Mouse (Mus musculus) liver, postnatal 0 days (tissue): Measurements from ENCODE around the gene Atpif1. TPM values are rescaled to one million over a fixed set of nuclear protein-coding genes. Genes with fewer than 3 reads are reported as not detected.

Experiments
- ATAC-seq: fragments of 200-750 bp; cut with Nextera tagmentation; 2 replicates; pipeline ENCODE4 v1.8.0; 2017; ENCODE audit warnings: mild to moderate bottlenecking, moderate library complexity
- DNase-seq: peaks from one replicate; pipeline ENCODE4 v3.0.0-alpha.2; 2016
- H3K27ac ChIP-seq: fragments of 300-500 bp; sonication (generic); 2 replicates; pipeline ENCODE4 v1.5.1; 2014; ENCODE audit warnings: antibody characterized with exemption, moderate library complexity, mild to moderate bottlenecking, low read depth
- H3K27me3 ChIP-seq: fragments of 300-500 bp; sonication (generic); 2 replicates; pipeline ENCODE4 v1.6.1; 2014; ENCODE audit warnings: low read length, control low read depth, mixed read lengths; ENCODE audit not compliant: insufficient read depth
- H3K36me3 ChIP-seq: fragments of 300-500 bp; sonication (generic); replicated peaks from 2 replicates; pipeline ENCODE4 v1.6.1; 2014; ENCODE audit warnings: mild to moderate bottlenecking, control low read depth, low read length, moderate library complexity, mixed read lengths; ENCODE audit not compliant: insufficient read depth
- H3K4me1 ChIP-seq: fragments of 300-500 bp; sonication (generic); 2 replicates; pipeline ENCODE4 v1.6.1; 2014; ENCODE audit warnings: antibody characterized with exemption, mild to moderate bottlenecking, control low read depth; ENCODE audit not compliant: insufficient read depth
- H3K4me2 ChIP-seq: fragments of 300-500 bp; sonication (generic); 2 replicates; pipeline ENCODE4 v1.6.1; 2014; ENCODE audit warnings: low read depth, mild to moderate bottlenecking, low read length, moderate library complexity, mixed read lengths
- H3K4me3 ChIP-seq: fragments of 300-500 bp; sonication (generic); 2 replicates; pipeline ENCODE4 v1.5.1; 2014; ENCODE audit warnings: low read depth, low read length
- H3K9ac ChIP-seq: fragments of 300-500 bp; sonication (generic); replicated peaks from 2 replicates; pipeline ENCODE4 v1.6.1; 2014; ENCODE audit warnings: mild to moderate bottlenecking, moderate library complexity
- H3K9me3 ChIP-seq: fragments of 300-500 bp; sonication (generic); 2 replicates; pipeline ENCODE4 v1.6.1; 2016; ENCODE audit warnings: mild to moderate bottlenecking, control low read depth, low read length, mixed read lengths
- CTCF ChIP-seq: sonication (generic); IDR thresholded peaks from 2 replicates; pipeline ENCODE4 v1.5.1; 2016; ENCODE audit warnings: antibody characterized with exemption, low read depth
- EP300 ChIP-seq: IDR thresholded peaks from 2 replicates; pipeline ENCODE4 v1.6.1; 2016; ENCODE audit warnings: antibody characterized with exemption, low read depth, mild to moderate bottlenecking
- WGBS: fragments of 180-500 bp; shearing (Covaris S2); extraction: QIAGEN DNeasy Blood & Tissue Kit; methylation state at CpG from one replicate; pipeline ENCODE4 v1.1.7; 2014; ENCODE audit not compliant: insufficient replicate concordance; 5-methylcytosine and 5-hydroxymethylcytosine counted together
- polyA plus RNA-seq: library from polyadenylated mRNA; unstranded; fragments of >200 nt; fragmentation: Nextera tagmentation; extraction: Ambion mirVana; gene quantifications from 2 replicates; pipeline ENCODE4 v1.2.1, GENCODE M21; 2015

Atpif1 gene
- polyA plus RNA-seq, 1 experiment from 2014 or later = 935 TPM

DNA sequence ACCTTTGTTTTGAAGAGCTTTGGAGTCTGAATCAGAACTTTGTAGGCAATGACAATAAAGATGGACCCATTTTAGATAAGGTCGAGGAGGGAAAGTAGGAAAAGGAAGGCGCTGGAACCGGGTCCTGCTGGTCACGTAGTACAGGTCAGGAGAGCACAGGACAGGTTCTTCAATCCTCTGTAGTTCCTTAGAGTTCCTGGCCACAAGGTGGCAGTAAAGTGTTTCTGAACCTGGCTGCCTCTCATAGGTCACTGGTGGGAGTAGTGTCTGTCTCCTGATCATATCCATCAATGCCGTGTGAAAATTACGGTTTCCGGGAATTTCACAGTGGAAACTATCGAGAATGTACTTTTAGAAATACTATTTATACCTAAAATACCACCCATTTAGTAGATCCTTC is 12.4 kb upstream of the Atpif1 start:
- peak; percentile 73 for ATAC-seq
- Histone ChIP-seq H3K27ac (no peak overlapping the region), H3K9ac (no peak overlapping the region), H3K4me2 (no peak overlapping the region), H3K4me3 (no peak overlapping the region), H3K9me3 (no peaks in the 10 kb centered on the region), H3K4me1 (no peaks in the 10 kb centered on the region), H3K36me3 (peaks cover 84% of the 10 kb centered on the region), H3K27me3 (no peaks in the 10 kb centered on the region)
- TF ChIP-seq EP300 = no peak
- peak; percentile 90 for TF ChIP-seq CTCF
- WGBS = 35% methylated on average over 8 of the region's 8 CpGs
- DNase-seq = peak; percentile 76

DNA sequence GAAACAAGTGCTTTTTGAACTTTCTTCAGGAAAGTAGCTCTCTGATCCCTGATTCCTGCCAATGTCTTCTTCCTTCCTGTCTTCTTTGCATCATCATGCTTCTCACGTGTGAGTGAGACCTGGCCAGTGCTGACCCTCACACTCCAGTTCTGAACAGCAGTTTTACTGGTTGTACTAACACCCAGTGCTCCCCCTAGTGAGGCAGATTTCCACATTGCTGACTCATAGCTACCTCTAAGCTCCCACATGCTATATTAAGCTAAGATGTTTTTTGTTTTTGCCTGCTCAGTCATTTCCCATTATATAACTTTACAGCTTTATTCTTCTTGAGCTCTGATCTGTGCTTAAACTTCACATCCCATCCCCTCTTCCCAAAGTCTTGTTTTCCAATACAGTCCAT is 9.3 kb upstream of the Atpif1 start:
- Histone ChIP-seq H3K27ac (no peak overlapping the region), H3K4me2 (no peak overlapping the region), H3K27me3 (no peaks in the 10 kb centered on the region), H3K9me3 (no peaks in the 10 kb centered on the region), H3K4me1 (no peaks in the 10 kb centered on the region), H3K4me3 (no peak overlapping the region), H3K9ac (no peak overlapping the region), H3K36me3 (peaks cover 83% of the 10 kb centered on the region)
- DNase-seq (no peak), ATAC-seq (no peak)
- 36% methylated on average over 1 of the region's 1 CpGs for WGBS
- TF ChIP-seq EP300 (no peak), CTCF (peak; percentile 32)

DNA sequence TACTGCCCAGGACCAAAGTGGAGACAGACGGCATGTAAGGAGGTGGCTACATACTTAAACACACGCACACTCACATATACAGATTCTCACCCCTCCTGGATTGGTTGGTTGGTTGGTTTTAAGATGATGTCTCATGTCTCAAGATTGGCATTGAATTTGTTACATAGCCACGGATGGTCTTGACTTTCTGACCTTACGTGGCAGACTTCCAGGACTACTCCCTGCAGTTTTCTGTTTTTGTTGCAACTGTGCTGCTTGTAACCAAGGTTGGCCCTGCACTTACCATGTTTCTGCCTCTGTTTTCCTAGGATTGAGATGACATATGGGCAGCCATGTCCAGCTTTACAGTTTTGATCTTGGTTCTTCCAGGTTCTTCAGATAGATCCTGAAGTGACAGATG is 8.0 kb upstream of the Atpif1 start:
- H3K4me3 ChIP-seq = no peak overlapping the region
- no peak for ATAC-seq
- no peak overlapping the region for H3K9ac ChIP-seq
- no peak for DNase-seq
- no peak for TF ChIP-seq EP300
- TF ChIP-seq CTCF = no peak
- H3K4me1 ChIP-seq = peaks cover 9% of the 10 kb centered on the region; the same call in 1 of the 2 replicates
- no peak overlapping the region for H3K4me2 ChIP-seq
- H3K9me3 ChIP-seq = no peaks in the 10 kb centered on the region
- 0 out of 2 replicates have a peak overlapping the region, but pooled peaks have one; percentile 0 for H3K27ac ChIP-seq
- H3K36me3 ChIP-seq = peaks cover 74% of the 10 kb centered on the region
- WGBS = 90% methylated on average over 4 of the region's 4 CpGs
- no peaks in the 10 kb centered on the region for H3K27me3 ChIP-seq

DNA sequence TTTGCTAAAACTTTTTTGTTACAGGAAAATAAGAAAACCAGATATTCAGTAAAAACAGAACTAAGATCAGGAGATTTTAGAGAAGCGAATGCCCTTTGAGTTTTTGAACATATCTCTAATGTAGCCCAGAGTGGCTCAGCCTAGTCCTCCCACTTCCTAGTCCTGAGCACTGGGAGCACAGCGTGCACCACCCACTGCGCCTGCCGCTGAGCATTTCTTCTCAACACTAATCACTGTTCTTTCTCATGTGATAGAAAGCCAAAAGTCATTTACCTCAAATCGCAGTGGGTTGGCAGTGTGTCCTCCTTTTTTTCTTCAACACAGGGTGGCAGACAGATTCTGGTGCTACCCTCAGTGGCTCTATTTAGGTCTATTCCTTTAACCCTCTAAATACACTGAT is 6.0 kb upstream of the Atpif1 start:
- ATAC-seq = no peak
- H3K9ac ChIP-seq = no peak overlapping the region
- no peak for DNase-seq
- no peak overlapping the region for H3K4me2 ChIP-seq
- H3K4me3 ChIP-seq = no peak overlapping the region
- peaks cover 15% of the 10 kb centered on the region; the same call in 1 of the 2 replicates for H3K4me1 ChIP-seq
- TF ChIP-seq EP300 = no peak
- no peak for TF ChIP-seq CTCF
- 91% methylated on average over 5 of the region's 5 CpGs for WGBS
- H3K36me3 ChIP-seq = peaks cover 58% of the 10 kb centered on the region
- H3K27me3 ChIP-seq = no peaks in the 10 kb centered on the region
- no peaks in the 10 kb centered on the region for H3K9me3 ChIP-seq
- H3K27ac ChIP-seq = no peak overlapping the region

DNA sequence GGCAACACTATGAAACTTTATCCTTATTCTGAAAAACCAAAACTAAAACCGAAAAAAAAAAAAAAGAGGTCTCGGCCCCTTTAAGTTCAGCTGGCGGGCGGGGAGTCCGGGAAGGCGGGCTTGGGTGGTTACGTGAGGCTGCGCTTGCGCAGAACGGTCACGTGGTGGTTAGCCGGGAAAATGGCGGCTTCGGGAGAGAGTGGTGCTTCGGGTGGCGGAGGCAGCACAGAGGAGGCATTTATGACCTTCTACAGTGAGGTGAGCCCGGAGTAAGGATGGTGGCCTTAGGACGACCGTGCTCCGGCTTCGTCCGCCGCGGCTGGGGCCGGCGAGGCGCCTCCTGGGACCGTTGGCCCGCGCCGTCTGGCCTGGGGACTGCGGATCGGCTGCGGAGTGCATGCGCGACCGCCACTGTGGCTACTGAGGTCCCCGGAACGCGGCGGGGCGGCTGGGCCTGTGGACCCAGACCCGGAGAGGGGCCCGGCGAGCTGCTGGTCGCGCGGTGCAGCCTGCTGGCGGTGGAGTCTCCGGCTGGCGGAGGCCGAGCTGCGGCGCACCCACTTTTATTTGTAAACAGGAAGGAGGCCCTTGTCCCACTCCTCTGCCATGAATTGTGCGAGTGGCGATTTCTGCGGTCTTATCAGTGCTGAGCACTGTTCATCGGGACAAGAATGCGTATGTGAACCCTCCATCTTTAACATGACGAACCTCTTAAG is 2.1 kb upstream of the Atpif1 start, which contains the start of gene Dnajc8:
Gene Dnajc8 (plus strand): TSS at position 145 of the 716 bp plus-strand sequence.
- Histone ChIP-seq H3K4me2 (peak within 1 kb of the TSS; percentile 77), H3K4me3 (peak within 1 kb of the TSS; percentile 94), H3K9ac (peak within 1 kb of the TSS; percentile 96), H3K27me3 (no peaks in the 10 kb centered on the region), H3K27ac (peak within 1 kb of the TSS; percentile 94), H3K4me1 (peaks cover 30% of the 10 kb centered on the region; the same call in 1 of the 2 replicates), H3K36me3 (peaks cover 21% of the 10 kb centered on the region), H3K9me3 (no peaks in the 10 kb centered on the region)
- ATAC-seq (peak; percentile 68), DNase-seq (peak; percentile 97)
- TF ChIP-seq CTCF = no peak
- TF ChIP-seq EP300 = peak; percentile 47; the same call in 1 of the 2 replicates
- WGBS = under 1% methylated on average over 60 of the region's 60 CpGs

DNA sequence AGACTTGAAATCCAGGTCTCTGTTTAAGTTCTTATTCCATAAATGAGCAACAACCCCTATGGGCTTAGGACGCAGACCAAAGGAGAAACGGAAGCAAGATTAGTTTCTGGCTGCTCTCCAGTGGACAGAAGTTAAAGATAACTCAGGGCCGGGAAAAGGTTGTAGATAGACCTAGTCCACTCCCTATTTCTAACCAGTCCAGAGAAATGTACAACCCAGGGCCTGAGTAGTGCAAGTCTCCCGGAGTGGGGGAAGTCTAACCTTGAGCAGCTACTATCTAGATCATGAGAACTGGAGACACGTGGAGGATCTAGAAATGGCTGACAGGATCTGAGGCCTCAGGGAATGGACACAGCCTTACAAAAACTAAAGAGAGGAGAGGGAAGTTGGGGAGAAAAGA is 963 bp downstream of the Atpif1 start:
- Histone ChIP-seq H3K4me3 (peak overlapping the region; percentile 69), H3K4me1 (peaks cover 40% of the 10 kb centered on the region; the same call in 1 of the 2 replicates), H3K36me3 (peaks cover 11% of the 10 kb centered on the region), H3K9ac (peak overlapping the region; percentile 79), H3K4me2 (peak overlapping the region; percentile 77), H3K27ac (peak overlapping the region; percentile 94), H3K27me3 (no peaks in the 10 kb centered on the region), H3K9me3 (no peaks in the 10 kb centered on the region)
- ATAC-seq (peak; percentile 7), DNase-seq (no peak)
- WGBS = 3% methylated on average over 5 of the region's 5 CpGs
- TF ChIP-seq CTCF (no peak), EP300 (peak; percentile 48; the same call in 1 of the 2 replicates)
